Mouse (Mus musculus) left cerebral cortex, postnatal 25 days (tissue): ENCODE measurements at regions not wholly inside any gene's neighbourhood (a gene's known extent, or its start where the extent isn't known, plus 50 kb on each side); places are given as distances from the start of the nearest gene placed in this dataset.

ENCODE experiments used
- DNase-seq, 2 experiments: peaks; one replicate each; pipeline ENCODE4 v3.0.0; 2022; ENCODE audit warnings: low spot score in 2 of 2, mixed read lengths in 1 of 2
- intact Hi-C: fragments of 180-260 bp; cut with DNase I; formaldehyde crosslinking; loops from one replicate; pipeline ENCODE4 v1.15.1; 2025

- peak in 1 of 2 experiments; percentile 4 for DNase-seq
- intact Hi-C loops: no loop called here
Measured at GRCm38 (mm10) chr1:29595003-29595402, 815.0 kb upstream of the Gm597 start.

GRCm38 (mm10) chr1:29587810-29588209 lies 807.8 kb upstream of the Gm597 start:
- intact Hi-C loops: no loop called here
- peak in 1 of 2 experiments; percentile 13 for DNase-seq
